21 mouse cellular contexts compared by ENCODE assay signal in the genomic region with DNA sequence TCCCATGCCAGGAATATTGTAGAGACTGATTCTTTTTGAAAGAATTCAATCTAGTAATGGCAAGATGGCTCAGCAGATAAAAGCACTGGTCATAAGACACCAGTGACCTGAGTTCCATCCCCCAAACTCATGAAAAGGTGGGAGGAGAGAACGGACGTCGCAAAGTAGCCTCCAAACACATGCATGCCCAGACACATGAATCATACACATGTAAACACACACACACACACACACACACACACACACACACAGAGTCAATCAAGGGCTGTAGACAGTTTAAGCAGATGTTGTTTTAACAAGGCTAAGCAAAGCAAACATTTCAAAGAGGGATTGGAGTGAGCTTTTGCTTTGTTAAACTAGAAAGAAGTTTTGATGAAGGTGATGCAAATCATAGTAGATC. TPM values are rescaled to one million over a fixed set of nuclear protein-coding genes. Genes with fewer than 3 reads are reported as not detected.
DNase-seq lines count a peak whose midpoint lies in the region; ATAC-seq lines count a peak whose summit lies in the region.
"Had no signal": no experiment of that assay in that cellular context is flagged by ENCODE, and none has a peak within 500 bp of the region (broad histone marks: within the 10 kb centered on the region; RNA-seq: fewer than 3 reads in every experiment).

No protein-coding gene starts in this region.

- H3K9me3 ChIP-seq in hindbrain, embryonic 13.5 days: no peaks in the 10 kb centered on the region
- H3K9me3 ChIP-seq in hindbrain, embryonic 10.5 days: no peaks in the 10 kb centered on the region
- H3K9me3 ChIP-seq in kidney, embryonic 16.5 days (ENCODE audit: low read length): no peaks in the 10 kb centered on the region
- H3K9me3 ChIP-seq: midbrain, embryonic 10.5 days; midbrain, embryonic 15.5 days; stomach, embryonic 15.5 days had no signal

- ATAC-seq in hindbrain, embryonic 13.5 days (ENCODE audit: low FRiP score): no peak
- ATAC-seq in kidney, embryonic 16.5 days (ENCODE audit: low FRiP score, low TSS enrichment): no peak
- ATAC-seq: activated CD4-positive, CD25-positive, alpha-beta regulatory T cell, adult 4 months; intestine, postnatal 0 days; midbrain, embryonic 15.5 days had no signal

- peaks cover 31% of the 10 kb centered on the region for H3K4me1 ChIP-seq in hindbrain, embryonic 13.5 days (replicated peaks)
- peaks cover 29% of the 10 kb centered on the region for H3K4me1 ChIP-seq in hindbrain, embryonic 10.5 days (replicated peaks)
- peaks cover 37% of the 10 kb centered on the region for H3K4me1 ChIP-seq in kidney, embryonic 16.5 days (ENCODE audit: insufficient read depth, low read length)
- H3K4me1 ChIP-seq: midbrain, embryonic 10.5 days; stomach, embryonic 15.5 days had no signal

- 94% methylated on average over 3 of the region's 3 CpGs for WGBS in hindbrain, embryonic 13.5 days
- 93% methylated on average over 3 of the region's 3 CpGs for WGBS in hindbrain, embryonic 10.5 days
- 59% methylated on average over 3 of the region's 3 CpGs for WGBS in kidney, embryonic 16.5 days

- H3K27ac ChIP-seq in hindbrain, embryonic 13.5 days: peak overlapping the region; percentile 88; the same call in 1 of the 2 replicates
- H3K27ac ChIP-seq in hindbrain, embryonic 10.5 days: no peak overlapping the region
- peak overlapping the region; percentile 88; the same call in 1 of the 2 replicates for H3K27ac ChIP-seq in kidney, embryonic 16.5 days (ENCODE audit: low read length)
- H3K27ac ChIP-seq: liver, embryonic 14.5 days; midbrain, embryonic 10.5 days; stomach, embryonic 15.5 days had no signal

- H3K36me3 ChIP-seq in hindbrain, embryonic 13.5 days: no peaks in the 10 kb centered on the region
- H3K36me3 ChIP-seq in hindbrain, embryonic 10.5 days: peaks cover 84% of the 10 kb centered on the region
- H3K36me3 ChIP-seq in kidney, embryonic 16.5 days (ENCODE audit: insufficient read depth, low read length): peaks cover 5% of the 10 kb centered on the region; the same call in 1 of the 2 replicates
- H3K36me3 ChIP-seq: midbrain, embryonic 15.5 days; stomach, embryonic 15.5 days had no signal

- no peak overlapping the region for H3K4me2 ChIP-seq in hindbrain, embryonic 13.5 days
- H3K4me2 ChIP-seq in kidney, embryonic 16.5 days (replicated peaks; ENCODE audit: low read depth, low read length): no peak overlapping the region
- H3K4me2 ChIP-seq: midbrain, embryonic 15.5 days; stomach, embryonic 15.5 days had no signal

- H3K27me3 ChIP-seq in hindbrain, embryonic 13.5 days: no peaks in the 10 kb centered on the region
- no peaks in the 10 kb centered on the region for H3K27me3 ChIP-seq in hindbrain, embryonic 10.5 days (ENCODE audit: insufficient read depth, poor library complexity, severe bottlenecking)
- H3K27me3 ChIP-seq in kidney, embryonic 16.5 days (ENCODE audit: insufficient read depth, low read length): no peaks in the 10 kb centered on the region
- H3K27me3 ChIP-seq: midbrain, embryonic 15.5 days; stomach, embryonic 15.5 days had no signal

- no peak overlapping the region for H3K9ac ChIP-seq in hindbrain, embryonic 13.5 days
- H3K9ac ChIP-seq in kidney, embryonic 16.5 days (replicated peaks; ENCODE audit: low read length): no peak overlapping the region
- H3K9ac ChIP-seq: liver, embryonic 14.5 days; midbrain, embryonic 15.5 days; stomach, embryonic 15.5 days had no signal

- no peak for DNase-seq in hindbrain, embryonic 10.5 days (ENCODE audit: low spot score)
- no peak for DNase-seq in kidney, postnatal 25 days
- peak; percentile 61 for DNase-seq in urinary bladder, postnatal 14 days (ENCODE audit: low spot score)
- no peak for DNase-seq in urinary bladder, postnatal 4 days (ENCODE audit: low spot score in 2 of 2)
- no peak for DNase-seq in adrenal gland, adult (ENCODE audit: inconsistent age in 2 of 2, low spot score in 1 of 2)
- DNase-seq: adrenal gland, adult 8-10 months; B cell, adult 2 months; gastrocnemius, postnatal 14 days; layer of hippocampus, adult 9-11 months; liver; lung, adult 2 months; right cerebral cortex, postnatal 25 days had no signal

- no peak overlapping the region for H3K4me3 ChIP-seq in hindbrain, embryonic 13.5 days
- H3K4me3 ChIP-seq in hindbrain, embryonic 10.5 days: no peak overlapping the region
- H3K4me3 ChIP-seq in kidney, embryonic 16.5 days (ENCODE audit: low read length): no peak overlapping the region
- H3K4me3 ChIP-seq: erythroblast, embryonic 14.5 days; midbrain, embryonic 10.5 days; midbrain, embryonic 15.5 days; stomach, embryonic 15.5 days had no signal

RNA-seq across cellular contexts. Expression of a gene that starts 10.0 kb away (rescaled TPM):
- 80.8 and 83.5 TPM in 2 replicates for polyA plus RNA-seq in hindbrain, embryonic 13.5 days (2015; fragmentation: Nextera tagmentation; extraction: Ambion mirVana)
- 99.3 and 109 TPM in 2 replicates for polyA plus RNA-seq in hindbrain, embryonic 10.5 days (2016; fragmentation: Nextera tagmentation; extraction: Ambion mirVana)
- 70.2 and 94.1 TPM in 2 replicates for polyA plus RNA-seq in kidney, embryonic 16.5 days (2015; fragmentation: Nextera tagmentation; extraction: Ambion mirVana)

RNA-seq across cellular contexts. Expression of a gene that starts 14.3 kb away (rescaled TPM):
- 25.9 and 30.6 TPM in 2 replicates for polyA plus RNA-seq in hindbrain, embryonic 13.5 days (2015; fragmentation: Nextera tagmentation; extraction: Ambion mirVana)
- 47.3 and 71.6 TPM in 2 replicates for polyA plus RNA-seq in hindbrain, embryonic 10.5 days (2016; fragmentation: Nextera tagmentation; extraction: Ambion mirVana)
- 90.4 and 101 TPM in 2 replicates for polyA plus RNA-seq in kidney, embryonic 16.5 days (2015; fragmentation: Nextera tagmentation; extraction: Ambion mirVana)
- polyA plus RNA-seq: activated CD4-positive, CD25-positive, alpha-beta regulatory T cell, adult 4 months; erythroblast, embryonic 14.5 days had no signal
